Mouse (Mus musculus): ENCODE measurements at regions not wholly inside any gene's neighbourhood (a gene's known extent, or its start where the extent isn't known, plus 50 kb on each side); places are given as distances from the start of the nearest gene placed in this dataset.

DNA sequence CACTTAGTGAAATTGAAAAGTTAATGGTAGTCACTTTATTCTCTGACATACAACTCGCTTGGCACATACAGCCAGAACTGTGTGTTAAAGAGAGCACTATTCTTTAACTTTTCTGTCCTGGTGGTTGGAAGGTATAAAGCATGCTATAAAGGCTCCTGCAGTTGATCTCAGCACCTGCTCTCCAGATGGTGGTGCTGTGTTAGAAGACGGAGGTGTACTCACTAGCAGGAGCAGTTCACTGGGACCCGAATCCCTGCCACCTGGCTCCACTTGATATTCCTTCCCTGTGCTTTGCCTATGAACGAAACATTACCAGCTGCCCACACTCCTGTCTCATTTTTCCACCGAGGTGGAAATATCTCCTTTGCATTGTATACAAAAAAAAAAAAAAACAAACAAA, 373.2 kb upstream of the Adamts16 start:
- no peak for DNase-seq

DNA sequence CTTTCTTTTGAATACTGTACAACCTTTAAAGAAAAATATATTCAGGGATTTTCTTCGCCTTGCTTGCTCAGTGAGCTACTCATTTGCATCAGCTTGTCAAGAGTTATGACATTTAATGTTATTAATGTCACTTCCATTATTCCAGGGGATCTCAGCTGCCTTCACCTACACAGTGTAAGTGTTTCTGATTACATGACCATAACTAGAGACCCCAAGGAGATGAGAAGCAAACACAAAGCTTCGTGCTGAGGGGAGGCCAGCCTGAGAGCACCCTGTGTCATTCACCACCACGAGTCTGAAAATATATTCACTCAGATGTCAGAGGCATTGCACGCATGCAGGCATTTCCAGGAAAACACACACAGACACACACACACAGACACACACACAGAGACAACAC, 369.8 kb upstream of the Adamts16 start:
- no peak for DNase-seq

DNA sequence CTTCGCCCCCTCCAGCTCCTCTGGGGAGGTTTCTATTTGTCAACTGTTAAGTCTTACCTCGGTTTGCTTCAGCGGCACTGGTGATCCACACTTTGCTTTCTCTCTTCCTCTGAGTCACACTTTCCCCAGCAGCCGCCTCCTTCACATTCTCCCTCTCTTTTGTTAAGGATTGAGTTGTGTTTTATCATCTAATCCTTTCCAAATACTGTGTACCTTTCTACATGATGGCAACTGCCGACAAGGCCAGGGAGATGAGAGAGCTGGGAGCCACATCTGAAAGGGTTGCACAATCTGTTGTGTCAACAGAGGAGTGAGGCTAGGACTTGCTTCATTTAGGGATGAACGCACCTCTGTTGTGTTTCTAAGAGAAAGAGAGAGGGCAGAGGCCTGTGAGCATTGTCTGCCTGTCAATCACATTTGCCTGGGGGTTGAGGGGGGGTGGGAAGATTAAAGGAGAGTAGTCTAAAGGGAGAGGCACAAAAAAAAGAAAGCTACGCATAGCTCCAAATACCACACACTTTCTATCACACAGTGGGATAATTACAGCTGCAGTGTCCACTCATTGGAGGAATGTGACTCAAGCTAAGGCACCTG, 369.1 kb upstream of the Adamts16 start:
- DNase-seq: no peak

DNA sequence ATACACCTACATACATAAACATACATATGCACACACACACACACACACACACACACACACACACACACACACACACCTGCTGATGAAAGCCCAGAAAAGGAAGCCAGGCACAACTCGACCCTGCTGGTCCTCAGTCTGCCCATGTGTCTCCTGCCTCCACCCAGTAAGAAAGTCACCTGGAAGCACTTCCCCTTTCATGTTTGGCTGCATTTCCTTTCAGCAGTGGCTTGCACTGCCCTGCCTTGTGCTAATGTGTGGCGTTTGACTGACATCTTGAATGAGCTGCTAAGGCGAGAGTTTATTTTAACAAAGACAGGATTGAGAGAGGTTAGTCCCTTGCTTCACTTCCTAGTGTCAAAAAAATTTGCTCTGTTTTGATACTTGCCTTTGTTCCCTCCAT, 364.1 kb upstream of the Adamts16 start:
- no peak for DNase-seq

DNA sequence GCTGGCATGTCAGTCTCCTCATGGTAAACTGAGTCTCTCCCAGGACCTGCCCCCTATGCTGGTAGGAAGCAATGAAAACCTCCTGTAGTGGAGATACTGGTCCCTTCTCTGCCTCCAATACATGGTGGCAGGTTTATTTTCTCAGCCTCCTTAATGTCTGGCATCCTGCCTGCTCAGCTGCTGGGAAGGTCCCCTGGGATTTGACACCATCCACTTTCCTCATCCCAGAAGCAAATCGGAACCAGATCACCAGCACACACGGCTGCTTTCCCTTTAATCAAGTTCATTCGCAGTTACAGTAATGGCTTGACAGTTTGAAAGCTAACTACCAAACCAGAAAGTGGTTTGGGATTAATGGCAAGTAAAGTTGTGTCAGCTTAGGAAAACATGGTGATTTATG, 359.0 kb upstream of the Adamts16 start:
- DNase-seq: no peak

DNA sequence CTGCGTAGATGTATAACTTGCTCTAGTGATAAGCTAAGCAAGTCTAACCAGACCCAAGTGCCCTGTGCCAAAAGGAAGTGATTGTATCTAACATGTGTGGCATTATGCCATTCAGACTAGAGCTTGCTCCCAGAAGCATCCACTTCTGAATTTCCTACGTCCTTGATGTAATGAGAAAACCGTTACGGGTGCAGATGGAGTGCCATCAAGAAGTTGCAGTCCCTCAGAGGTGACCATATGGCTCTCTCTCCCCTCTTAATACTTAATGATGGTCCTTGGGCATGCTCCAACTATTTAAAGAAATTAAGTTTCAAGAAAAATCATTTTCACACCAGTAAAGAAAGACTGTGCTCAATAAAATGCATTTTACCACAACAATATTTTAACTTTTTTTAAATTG, 354.1 kb upstream of the Adamts16 start:
- DNase-seq: no peak

DNA sequence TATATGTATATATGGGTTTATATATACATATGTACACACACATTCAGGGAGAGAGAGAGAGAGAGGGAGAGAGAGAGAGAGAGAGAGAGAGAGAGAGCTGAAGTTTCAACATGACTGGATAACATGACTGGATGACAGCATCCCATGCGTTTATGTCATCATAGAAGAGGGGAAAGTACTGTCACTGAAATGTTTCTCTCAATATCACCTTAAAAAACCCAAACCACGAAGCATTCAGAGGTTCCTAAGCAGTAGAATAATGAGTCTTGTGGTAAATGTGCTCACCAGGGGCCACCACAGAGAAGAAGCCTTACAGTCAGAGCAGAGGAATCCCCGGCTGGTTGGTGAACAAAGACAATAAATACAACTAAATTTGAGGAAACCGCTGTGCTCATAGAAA, 342.9 kb upstream of the Adamts16 start:
- DNase-seq: no peak

DNA sequence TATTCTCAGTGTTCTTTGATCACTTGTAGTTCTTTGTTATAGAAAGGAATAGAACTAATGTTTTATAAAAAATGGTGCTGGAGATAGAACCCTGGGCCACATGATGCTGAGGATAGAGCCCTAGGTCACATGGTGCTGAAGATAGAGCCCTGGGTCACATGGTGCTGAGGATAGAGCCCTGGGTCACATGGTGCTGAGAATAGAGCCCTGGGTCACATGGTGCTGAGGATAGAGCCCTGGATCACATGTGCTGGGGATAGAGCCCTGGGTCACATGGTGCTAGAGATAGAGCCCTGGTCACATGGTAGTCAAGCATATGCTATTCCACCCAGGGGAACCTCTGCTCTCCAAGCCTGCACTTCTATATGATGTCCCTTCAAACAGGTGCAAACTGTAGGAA, 337.5 kb upstream of the Adamts16 start:
- DNase-seq: no peak

DNA sequence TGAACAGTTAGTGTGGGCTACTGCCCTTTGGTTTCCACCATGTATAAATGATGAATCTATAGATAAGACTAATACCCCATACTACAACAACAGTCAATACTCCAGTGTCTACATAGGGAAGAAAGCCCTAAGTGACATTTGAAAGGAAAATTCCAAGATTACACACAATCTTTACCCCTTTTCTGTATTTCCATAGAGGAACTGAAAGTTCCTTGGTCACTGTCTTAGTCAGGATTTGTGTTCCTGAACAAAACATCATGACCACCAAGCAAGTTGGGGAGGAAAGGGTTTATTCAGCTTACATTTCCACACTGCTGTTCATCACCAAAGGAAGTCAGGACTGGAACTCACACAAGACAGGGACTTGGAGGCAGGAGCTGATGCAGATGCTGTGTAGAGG, 332.7 kb upstream of the Adamts16 start:
- no peak for DNase-seq

DNA sequence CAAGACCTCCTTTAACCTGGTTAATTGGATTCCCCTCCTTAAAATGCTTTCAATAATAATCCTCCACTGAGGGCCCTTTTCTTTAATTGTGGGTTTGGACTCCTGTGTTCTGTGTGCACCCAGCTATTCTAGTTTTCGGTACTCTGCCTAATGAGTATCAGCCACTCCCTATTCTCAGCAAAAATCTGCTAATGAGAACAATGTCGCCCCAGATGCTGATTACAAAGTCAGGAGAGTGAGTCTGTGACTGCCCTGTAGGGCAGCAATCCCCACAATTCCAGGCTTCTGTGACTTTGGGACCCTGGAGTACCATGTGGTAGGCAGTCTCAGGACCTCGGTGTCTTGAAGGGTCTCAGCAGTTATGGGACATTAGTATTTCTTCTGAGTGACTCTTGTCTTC, 324.6 kb upstream of the Adamts16 start:
- DNase-seq: no peak

DNA sequence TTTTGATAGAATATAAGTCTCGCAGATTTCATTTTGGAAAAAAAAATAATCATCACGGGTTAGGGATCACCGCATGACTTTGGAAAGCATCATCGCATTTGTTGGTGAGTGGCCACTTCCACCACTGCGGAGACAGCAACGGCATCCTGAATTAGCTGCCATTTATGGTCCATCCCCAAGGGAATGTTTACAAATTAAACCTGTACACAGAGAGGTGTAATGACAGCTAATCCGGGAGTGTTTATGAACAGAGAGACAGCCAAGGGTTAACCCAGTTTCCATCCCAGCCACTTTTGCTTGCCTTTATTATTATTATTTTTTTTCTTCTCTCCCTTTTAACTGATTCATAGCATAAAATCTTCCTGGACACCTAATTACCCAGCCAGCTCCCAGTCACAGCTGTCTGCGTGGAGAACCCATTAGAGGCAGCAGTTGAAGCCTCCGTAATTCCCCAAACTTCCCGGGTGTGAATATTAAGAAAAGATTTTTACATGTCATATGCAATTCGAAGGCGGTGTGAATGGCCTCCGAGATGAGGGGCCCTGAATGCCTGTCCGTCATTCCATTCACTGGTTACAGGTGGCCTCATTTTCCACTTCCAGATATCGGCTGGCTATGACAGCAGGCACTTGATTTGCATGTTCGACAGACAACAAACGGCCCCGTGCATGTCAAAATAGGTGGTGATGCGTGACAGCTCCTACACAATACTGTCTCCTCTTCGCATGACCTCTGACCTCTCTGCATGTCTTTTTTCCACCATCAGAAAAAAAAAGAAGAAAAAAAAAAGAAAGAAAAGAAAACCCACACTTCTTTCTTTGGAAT, 323.7 kb upstream of the Adamts16 start:
- no peak for DNase-seq

DNA sequence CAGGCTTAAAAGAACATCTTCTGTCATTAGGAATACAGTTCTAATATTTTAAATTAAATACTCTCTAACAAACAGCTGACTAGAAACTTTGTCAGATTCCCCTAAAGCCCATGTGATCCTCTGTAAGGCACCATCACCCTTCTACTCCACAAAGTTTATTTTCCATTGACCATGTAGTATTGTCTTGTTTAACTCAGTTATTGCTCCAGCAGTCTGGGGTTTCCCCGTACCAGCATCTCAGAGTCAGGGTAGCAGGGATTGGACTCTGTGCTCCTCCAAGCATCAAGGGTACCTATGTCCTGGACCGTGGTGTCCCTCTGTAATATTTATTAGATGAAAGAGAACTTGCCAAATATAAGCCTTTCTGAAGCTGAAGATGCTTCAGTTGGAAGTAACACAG, 322.4 kb upstream of the Adamts16 start:
- no peak for DNase-seq

DNA sequence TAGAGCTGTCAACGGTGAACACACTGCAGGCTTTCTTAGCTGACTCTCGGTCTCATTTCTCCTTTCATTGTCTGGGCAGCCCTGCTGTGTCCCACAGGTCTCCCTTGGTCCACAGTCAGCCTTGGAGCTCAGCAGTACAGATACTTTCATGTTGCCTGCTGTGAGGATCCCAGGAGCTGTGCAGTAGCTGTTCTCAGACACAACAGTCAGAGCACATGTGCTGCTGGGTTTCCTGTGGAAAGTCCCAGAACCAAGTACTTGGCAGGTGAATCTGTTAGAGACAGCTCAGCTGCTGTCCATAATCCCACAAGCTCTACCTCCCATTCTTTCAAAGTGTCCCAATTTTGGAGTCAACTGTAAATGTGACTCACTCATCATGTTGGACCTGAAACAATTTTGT, 321.3 kb upstream of the Adamts16 start:
- no peak for DNase-seq

DNA sequence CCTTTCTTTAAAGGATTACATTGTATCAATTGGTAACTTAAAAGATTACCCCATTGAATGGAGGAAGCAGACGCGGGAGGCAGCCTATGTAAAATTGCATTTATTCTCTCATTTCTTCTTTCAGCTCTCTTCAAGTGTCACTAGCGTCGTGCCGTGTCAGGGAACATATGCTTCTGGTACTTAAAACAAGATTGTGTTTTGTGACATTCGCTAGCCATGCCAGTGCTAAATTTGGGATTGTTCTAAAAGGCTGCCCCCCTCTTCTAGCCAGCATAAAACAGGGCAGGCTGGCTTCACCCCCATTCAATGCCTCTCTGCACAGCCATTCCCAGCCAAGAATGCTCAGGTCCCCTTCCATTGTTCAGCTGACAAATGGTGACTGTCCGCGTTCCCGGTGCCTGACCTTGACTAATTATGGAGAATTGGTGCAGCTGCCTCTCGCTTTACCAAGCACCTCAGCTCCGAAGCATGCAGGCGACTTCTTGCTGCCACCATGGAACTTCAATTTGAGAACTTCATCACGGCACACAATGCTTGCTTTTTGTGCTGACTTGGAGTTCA, 316.8 kb upstream of the Adamts16 start:
- no peak for DNase-seq

DNA sequence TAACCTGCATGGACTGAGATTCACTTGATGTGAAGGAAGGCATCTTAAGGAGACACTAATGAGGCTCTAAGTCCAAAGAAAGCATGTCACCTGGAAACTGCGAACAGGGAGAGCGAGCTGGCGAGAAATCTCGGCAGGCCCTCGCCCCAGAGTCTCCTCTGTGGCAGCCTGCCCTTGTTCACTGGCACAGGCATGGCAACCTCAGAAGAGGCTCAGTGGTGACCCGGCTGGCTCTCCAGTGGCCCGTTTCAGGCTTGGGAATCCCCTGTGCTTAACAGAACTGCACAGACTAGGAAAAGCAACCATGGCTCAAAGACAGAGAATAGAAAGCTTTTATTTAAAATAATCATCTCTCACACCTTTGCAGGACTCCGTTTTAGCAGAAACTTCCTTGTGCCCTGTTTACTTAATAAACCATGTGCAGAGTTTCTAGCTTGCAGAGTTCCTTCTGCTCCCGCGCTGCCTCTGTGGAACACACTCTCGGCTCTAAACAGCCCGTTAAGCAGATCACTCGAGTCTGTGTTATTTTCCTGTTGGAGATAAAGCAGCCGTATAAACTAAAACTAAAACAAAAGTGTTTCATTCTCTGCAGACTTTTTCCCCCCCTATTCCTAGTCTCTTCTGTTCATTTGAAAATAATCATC, 316.2 kb upstream of the Adamts16 start:
- DNase-seq: no peak

DNA sequence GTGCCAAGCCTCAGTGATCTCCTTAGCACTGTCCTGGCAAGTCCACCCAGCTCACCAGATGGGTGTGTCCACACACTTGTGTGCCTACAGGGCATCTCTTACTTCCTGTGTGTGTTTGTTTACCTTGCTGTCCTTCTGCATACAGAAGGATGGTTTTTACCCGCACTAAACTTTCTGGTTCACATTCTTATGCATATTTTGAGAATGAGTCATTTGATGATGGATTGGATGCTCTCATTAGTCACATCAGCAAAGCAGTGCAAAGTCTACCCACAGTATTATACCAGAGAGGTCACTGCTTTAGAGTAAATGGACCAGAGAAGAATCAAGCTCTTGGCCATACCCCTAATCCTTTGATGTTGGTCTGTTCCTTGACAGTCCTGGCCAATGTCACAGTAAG, 308.5 kb upstream of the Adamts16 start:
- no peak for DNase-seq

DNA sequence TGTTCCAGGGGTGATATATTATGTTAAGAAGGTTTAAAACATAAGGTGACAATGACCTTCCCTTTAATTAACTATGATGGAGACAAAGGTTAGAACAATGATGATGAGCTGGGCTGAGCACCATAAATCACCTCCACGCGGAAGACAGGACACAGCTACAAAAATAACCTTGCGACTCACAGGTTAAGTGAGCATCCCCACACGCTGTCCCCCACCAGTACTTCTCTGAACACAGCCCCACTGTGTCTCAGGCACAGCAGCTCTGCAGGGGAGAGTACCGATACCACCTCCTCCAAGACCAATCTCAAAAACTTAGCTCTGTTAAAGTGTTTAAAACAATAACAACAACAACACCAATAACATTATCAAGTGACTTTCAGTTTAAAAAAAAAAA, 307.7 kb upstream of the Adamts16 start:
- no peak for DNase-seq

DNA sequence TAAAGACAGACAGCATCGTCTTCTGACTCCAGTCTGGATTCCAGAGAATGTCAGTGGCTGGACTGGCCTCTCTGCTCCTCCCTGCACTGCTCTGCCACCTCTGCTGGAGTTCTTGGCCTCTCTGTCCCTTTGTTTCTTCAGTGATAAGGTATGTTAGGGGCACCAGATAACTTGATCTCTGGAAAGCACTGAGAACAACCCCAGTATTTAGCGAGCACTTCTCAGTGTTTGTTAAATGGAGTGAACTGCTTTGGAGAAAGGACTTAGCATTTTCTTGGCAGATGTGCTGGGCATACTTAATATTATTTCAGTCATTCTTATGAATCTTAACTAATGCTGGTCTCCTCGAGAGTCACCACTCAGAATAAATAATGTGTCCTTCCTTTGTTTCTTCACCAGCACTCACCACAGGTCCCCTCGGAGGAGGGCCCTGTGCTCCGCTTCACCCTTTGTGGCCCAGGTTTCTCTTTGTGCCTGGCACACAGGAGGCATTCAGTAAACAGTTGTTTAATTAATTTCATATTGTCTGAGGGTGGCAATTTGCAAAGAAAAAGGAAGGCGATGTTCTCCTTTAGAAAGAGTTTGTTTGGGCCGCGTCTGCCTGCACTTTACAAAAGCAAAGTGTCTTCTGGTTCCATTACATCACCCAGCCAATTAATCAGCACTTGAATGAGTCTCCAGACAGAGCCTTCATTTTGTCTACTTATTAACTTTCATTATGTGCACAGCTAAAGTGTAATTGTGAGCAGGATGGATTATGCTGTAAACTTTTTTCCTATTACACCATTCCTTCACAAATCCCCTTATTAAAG, 307.1 kb upstream of the Adamts16 start:
- no peak for DNase-seq

DNA sequence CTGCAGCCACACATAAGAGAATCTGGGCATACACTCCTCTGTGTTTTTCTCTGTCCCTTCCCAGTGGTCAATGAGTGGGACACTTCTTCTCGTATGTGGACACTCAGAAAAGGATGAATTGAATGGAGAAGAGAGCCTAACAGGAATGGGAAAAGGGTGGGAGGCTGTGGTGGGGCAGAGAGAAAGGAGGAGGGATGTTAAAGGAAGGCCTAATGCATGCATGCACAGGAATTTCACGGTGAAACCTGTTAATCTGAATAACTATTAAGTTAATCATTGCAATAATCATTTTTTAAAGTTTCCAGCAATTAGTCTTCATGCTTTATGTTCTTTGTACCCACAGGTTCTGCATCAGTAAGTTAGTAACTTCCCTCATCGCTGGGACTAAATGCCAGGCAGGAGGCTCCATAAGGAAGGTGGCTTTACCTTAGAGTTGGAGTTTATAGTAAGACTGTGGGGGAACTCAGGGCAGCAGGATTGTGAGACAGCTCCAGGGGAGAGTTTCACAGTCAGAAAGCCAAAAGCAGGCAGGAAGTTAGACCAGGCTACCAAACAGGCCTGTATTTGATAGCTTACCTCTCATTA, 305.3 kb upstream of the Adamts16 start:
- DNase-seq: peak; percentile 13

DNA sequence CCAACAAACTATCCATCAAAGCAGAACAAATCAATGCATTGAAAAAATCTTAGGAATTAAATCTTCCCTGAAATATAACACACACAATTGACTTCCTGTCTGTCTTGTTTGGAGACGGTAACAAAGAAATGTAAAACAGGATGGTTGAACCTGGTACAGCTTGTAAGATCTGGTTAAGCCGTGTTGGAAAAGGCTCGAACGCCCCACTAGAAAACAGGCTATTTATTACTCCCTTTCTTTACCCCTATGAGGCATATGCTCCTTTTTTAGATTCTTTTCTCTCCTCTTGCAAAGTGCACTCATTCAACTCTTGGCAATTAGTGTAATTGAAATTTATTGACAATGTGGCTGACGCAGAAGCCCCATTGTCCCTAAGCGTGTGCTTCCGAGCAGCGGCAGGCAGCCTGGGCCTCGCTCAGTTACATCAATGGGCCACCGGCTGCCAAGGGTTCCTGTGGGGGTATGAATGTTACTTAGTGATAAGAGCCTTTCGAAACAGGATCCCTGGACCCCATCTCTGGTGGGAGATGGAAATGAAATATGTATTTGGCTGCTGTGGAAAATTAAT, 297.2 kb upstream of the Adamts16 start:
- DNase-seq: no peak

DNA sequence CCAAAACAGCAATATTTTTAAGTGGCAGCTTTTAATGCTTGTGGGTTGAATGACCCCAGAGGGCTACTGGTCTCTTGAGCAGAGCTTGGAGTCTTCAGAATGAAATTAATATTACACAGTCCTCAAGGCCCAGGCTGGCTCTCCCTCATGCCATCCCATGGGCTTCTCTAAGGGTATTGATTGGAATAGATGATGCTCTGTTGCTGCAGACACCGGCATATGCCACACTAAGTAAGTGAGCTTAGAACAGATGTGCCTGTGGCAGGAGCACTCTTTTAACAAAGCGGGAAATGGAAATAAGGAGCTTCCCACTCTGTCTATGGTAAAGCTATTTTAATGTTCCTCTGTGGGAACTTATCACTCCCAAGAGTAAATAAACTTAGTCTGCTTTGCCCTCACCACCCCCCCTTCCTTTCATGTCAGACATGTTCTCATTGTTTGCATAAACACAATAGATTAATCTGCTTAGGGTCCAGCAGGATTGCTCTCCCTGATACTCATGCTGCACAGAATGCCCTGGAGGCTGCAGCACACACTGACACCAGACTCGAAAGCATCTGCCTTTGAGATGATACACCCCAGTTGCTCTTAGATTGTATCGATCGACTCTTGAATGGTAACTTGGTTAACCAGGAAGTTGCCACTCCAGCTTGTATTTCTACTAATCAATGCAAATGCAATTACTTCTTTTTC, 294.5 kb upstream of the Adamts16 start:
- no peak for DNase-seq

DNA sequence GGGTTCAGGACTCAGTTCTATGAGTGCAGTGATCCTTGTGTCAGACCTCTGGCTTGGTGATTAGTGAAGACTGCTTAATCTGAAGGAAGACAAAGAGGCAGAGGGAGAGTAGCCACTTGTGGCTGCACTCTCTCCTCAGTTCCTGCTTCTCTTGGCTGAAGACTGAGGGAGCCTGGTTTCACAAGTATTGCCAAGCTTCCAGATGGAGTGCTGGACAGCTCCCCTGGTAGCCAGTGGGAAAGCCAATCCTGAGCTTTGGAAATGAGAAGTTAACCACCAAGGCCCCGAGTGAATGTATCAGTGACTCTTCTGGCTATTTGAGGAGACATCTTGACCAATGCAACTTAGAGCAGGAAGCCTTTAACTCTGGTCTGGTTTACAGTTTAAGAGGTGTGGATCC, 279.9 kb upstream of the Adamts16 start:
- peak; percentile 43 for DNase-seq
